Mouse (Mus musculus) ES-Bruce4 (cell line): ENCODE results near the gene Gcgr.

Source experiments
- EP300 ChIP-seq: IDR thresholded peaks from 2 replicates; pipeline ENCODE4 v1.6.1; 2011; ENCODE audit warnings: low read depth, low read length; ENCODE audit not compliant: insufficient read depth
- POLR2A ChIP-seq: IDR thresholded peaks from one replicate; pipeline ENCODE4 v1.8.1; 2011; ENCODE audit warnings: low read length; ENCODE audit not compliant: insufficient read depth

GRCm38 (mm10) chr11:120580190-120580589 lies 49.7 kb downstream of the Gcgr start:
- TF ChIP-seq POLR2A = no peak
- no peak for TF ChIP-seq EP300
